Mouse (Mus musculus): ENCODE measurements around the gene Spata6.

- TF ChIP-seq MAX (IDR thresholded peaks at IDR 0.05) (no peak), USF1 (IDR thresholded peaks at IDR 0.05; ENCODE audit: low read depth) (no peak), CTCF (IDR thresholded peaks at IDR 0.05; ENCODE audit: control insufficient read depth, insufficient read depth, insufficient read length) (no peak), CEBPB (IDR thresholded peaks at IDR 0.05; ENCODE audit: low read depth) (no peak), MYOG (IDR thresholded peaks at IDR 0.05; ENCODE audit: control insufficient read depth, extremely low read depth, insufficient read length) (no peak)
Measured at GRCm38 (mm10) chr4:111852626-111853025, 132.8 kb downstream of the Spata6 start.
